Mouse (Mus musculus) T-cell, adult 2 months (primary cell): ENCODE results near the gene Myom1.

Experiments
- DNase-seq: peaks from one replicate; pipeline ENCODE4 v3.0.0; 2022; ENCODE audit warnings: low spot score

Gene Myom1

DNA sequence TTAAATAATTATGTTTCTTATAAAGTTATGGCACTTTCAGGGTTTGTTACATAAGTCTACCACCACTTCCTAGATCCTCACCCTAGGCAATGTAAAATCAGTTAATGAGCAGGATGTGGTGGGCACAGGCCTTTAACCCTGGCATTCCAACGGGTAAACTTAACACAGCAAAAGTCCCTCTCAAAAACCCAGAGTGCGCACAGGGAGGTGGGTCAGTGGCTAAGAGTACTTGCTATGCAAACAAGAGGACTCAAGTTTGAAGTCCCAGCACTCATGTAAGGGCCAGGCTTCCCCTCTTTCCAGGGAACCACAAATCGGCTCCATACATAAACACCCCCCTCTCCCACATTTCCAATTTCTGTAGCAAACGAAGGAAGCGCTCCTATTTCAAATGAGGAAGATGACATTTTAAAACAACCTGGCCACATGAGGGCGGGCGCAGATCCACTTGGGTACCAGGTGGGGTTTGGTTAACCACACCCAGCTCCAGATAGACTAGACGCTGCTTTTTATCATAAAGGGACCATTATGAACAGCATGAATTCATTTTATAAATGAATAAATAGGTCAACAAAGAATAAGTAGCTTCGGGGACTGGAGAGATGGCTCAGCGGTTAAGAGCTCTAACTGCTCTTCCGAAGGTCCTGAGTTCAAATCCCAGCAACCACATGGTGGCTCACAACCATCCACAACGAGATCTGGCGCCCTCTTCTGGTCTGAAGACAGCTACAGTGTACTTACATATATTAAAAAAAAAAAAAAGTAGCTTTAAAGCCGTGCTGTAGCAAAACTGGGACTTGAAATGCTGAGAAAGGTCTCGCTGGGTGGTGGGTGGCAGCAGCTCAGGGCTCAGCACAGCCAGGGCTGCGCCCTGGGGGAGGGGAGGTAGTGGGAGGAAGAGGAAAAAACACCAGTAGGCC, 10.5 kb upstream of the Myom1 start:
- DNase-seq, result peak; percentile 50

DNA sequence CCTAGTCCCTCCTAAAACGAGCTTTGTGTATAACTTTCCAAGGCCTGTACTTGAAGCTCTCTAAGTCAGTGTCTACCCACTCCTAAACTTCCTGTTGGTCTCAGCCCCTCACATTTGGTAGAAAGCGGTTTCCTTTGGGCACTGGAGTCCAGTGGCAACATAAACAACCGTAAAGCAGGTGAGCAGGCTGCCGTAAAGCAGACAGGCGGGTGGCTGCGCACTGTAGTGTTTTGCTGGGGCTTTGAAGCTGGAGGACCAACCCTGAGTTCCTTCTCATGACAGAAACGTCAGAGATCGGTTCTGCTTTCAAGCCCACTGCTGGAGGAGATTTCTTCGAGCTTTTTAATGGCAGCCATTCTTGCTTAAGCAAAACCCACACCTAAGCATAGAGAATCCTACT, 9.8 kb upstream of the Myom1 start:
- no peak for DNase-seq

DNA sequence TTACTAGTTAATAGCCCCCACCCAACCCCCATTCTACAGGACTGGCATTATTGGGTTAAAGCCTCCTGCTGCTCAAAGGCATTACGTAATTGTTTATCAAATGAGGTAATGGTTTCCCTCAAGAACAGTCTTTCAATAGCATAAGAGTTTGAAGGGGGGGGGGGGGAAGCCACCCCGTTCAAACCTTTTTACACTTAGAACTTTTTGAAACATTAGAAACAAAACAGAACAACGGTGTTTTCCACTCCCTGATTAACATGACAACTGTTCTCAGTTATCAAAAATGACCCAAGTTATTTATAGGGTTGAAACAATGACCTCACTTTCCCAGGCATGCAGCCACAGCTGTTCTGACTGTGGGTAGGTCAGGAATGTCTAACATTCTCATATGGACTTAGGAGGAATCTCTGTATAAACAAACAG, 9.0 kb upstream of the Myom1 start:
- no peak for DNase-seq

DNA sequence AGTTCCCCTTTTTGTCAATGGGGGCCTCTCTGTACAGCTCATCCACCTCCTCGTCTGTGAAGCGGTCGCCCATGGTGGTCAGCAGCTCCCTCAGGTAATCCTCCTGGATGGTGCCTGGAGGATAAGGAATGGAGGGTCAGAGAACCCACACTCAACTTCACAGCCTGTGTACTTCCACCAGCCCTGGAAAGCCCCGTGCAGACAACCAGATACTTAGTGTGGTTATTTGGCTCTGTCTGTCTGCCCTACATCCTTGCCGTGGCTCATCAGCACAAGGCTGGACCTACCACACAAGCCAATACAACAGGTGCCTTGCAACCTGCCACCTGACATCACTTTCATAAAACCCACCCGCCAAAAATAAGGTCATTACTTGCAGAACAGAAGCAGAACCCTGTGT, 7.8 kb upstream of the Myom1 start:
- no peak for DNase-seq

DNA sequence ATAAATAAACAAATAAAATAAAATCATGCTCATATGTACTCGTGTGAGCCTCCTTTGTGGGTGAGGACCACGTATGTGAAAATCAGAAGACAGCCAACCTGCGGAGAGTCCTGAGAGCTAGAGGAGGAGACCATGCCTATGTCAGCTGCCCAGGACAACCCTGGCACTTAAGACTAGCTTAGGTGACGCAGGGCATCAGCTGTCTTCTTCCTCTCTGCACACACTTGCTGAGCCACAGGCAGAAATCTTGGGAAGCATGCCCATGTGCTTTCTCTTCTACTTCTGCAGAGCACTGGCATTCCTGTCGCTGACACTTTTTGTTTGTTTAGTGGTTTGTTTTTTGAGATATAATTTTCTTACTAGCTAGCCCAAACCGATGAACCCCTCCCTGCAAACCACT, 6.9 kb upstream of the Myom1 start:
- no peak for DNase-seq

GRCm38 (mm10) chr17:70997836-70998235, 4.6 kb upstream of the Myom1 start:
- DNase-seq, result no peak

GRCm38 (mm10) chr17:70998400-70998975, 3.9 kb upstream of the Myom1 start:
- no peak for DNase-seq

DNA sequence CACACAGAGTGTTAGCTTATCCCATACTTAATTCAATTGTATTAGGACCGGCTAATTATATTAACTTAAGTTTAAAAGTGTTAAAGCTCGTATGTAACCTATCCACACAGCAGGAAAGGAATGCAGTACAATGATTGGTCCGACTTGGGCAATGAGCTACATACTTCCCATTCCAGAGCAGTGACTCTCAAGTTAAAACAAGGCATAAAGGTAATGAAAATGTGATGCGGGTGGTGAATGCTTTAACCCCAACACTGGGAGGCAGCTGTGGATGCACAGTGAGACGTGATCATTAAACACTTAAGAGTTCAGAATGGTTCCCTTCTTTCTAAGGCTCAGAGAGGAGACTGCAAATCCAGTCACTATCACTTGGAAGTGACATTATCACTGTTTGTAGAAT, 3.2 kb upstream of the Myom1 start:
- DNase-seq, result no peak

DNA sequence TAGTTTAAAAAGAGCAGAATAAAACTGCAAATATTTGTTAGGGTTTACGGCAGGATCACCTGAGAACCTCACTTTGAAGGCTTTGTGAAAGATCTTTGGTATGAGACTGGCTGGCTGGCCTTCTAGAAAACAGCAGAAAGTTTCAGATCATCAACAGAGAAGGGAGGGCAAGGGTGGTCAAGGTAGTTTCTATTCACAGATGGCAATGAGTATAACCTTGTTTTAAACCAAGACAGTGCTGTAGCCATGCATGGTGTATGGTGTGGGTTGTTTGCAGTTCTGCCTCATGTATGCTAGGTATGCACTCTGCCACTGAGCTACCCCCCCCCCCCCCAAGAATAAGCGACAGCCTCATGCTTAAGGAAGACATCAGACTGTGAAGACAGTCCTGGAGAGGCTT, 2.2 kb upstream of the Myom1 start:
- no peak for DNase-seq

DNA sequence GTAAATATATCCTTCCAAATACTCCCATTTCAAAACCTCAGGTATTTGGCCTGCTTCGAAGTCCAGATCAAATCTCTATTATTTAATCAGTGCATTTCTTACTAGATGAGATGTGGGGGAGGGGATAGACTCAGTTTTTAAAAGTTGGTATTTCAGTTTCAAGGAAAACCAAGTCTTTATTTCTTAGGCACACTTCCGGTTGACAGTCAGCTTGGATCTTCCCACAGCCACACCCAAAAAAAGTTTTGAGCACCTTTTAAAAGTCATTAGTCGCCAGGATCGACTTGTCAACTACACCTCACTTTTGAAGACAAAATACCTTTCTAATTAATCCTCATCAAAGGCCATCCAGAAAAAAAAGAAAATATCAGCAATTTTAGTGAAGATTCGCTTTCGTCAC, 1.4 kb upstream of the Myom1 start:
- DNase-seq, result no peak

DNA sequence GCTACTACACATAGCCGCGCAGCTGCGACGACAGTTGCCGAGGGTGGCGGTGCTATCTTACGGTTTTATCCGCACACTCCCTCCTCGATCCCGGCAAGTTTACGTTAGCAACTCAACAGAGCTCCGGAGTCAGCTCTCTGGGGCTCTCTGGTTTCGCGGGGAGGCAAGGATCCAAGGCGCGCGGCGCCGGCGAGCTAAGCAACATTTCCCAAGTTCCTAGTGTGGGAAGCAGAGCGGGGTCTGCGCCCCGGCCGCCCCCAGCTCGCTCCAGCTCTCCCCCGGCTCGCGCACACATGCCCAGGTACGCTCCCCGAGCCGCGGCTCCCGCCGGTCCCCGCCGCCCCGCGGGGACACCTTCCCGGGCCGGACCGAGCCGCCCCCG, 743 bp upstream of the Myom1 start:
- DNase-seq, result peak; percentile 36

- no peak for DNase-seq
Measured at GRCm38 (mm10) chr17:71002744-71003094, 286 bp downstream of the Myom1 start, which contains the start of gene Myl12a. Myl12a (minus strand) TSS chr17:71002878.

- no peak for DNase-seq
Measured at GRCm38 (mm10) chr17:71003112-71003511, 679 bp downstream of the Myom1 start.

DNA sequence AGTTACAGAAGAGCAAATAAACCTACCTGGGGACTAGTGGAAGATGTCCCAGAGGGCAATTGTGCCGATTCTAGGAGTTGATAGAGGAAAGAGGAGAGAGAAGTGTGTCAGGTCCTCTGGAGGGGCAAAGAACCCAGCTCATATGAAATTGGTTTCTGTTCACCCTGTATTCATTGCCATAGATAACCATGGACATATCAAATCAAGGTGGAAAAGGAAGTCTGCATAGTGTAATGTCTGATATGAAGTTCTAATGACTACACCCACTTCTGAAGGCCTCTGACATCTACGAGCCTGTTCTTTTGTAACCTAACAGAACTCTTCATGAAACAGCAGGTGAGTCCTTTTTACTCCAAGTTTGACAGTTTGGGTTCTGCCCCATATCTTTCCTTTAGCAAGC, 1.3 kb downstream of the Myom1 start:
- no peak for DNase-seq

- DNase-seq, result no peak
Measured at GRCm38 (mm10) chr17:71004186-71004960, 1.9 kb downstream of the Myom1 start.

DNA sequence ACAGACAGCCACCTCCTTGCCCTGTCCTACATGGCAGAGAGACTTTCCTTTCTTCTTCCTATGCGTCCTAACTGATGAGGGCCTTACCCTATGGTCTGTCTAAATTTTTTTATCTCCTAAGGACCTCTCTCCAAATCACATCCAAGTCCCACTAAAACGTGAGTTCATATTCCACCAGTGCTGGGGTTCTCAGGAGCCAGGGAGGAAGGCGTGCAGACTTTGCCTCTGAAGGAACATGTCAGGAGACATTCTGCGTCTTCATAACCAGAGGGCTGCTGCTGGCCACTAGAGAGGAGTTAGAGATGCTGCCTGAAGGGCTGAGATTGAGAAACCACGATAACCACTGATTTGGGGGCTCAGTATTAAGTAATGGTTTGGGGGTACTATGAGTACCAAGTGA, 4.5 kb downstream of the Myom1 start:
- DNase-seq, result no peak

DNA sequence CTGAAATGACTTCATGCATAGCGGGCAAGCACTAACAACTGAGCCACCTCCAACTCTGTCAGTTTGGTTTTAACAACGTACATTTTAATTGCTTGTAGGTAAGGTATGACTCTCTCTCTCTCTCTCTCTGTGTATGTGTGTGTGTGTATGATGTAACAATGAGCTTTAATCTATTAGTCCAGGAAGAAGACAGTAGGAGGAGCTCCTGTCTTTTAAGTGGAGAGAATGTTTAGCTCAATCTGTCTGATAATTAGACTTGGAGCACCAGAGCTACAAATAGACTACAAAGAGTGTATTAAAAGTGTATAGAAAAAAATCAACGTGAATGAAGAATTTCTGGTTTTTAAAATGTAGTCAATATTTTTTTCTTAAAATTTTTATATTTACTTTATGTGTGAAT, 6.2 kb downstream of the Myom1 start:
- DNase-seq, result no peak

- DNase-seq, result no peak
Measured at GRCm38 (mm10) chr17:71009751-71010150, 7.3 kb downstream of the Myom1 start.

- peak; percentile 18 for DNase-seq
Measured at GRCm38 (mm10) chr17:71010646-71011242, 8.3 kb downstream of the Myom1 start.

GRCm38 (mm10) chr17:71011931-71012662, 9.7 kb downstream of the Myom1 start:
- DNase-seq, result no peak

DNA sequence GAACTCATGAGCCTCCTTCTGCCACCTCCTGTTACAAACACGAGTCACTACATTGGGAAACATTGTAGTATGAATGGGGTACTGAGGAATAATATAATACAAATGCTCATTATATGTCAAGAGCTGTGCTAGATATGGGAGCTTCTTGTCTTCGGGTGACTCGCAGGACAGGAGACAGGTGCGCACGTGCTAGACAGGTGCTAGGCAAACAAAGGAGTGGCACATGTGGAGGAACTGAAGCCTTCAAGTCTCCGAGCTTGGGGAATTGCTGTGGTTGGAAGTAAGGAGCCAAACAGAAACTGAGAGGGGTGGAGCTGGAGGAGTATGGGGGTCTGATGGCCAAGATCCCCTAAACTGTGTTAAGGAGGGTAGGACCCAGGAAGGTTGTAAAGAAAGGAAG, 10.7 kb downstream of the Myom1 start:
- DNase-seq, result no peak

DNA sequence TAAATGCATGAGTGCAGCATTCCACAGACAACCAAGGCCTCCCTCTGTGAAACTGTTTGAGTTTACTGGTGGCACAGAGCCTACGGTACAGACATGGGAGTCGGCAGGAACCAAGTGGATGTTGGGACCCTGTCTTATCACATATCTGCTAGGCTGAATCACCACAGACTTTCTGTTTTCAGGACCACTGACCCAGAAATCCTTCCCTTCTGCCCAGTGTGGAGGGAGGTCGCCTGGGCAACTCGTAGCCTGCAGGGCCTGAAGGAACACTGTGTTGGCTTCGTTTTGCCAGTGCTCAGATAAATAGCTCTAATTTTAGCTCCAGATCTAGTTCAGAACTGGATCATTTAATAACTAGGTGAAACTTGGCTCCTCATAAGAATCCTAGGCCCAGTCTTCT, 12.5 kb downstream of the Myom1 start:
- no peak for DNase-seq
